Mouse (Mus musculus) cerebellum, adult 9-10 months (tissue): ENCODE measurements at regions not wholly inside any gene's neighbourhood (a gene's known extent, or its start where the extent isn't known, plus 50 kb on each side); places are given as distances from the start of the nearest gene placed in this dataset.

ENCODE experiments used
- DNase-seq: peaks from one replicate; pipeline ENCODE4 v3.0.0; 2022

DNA sequence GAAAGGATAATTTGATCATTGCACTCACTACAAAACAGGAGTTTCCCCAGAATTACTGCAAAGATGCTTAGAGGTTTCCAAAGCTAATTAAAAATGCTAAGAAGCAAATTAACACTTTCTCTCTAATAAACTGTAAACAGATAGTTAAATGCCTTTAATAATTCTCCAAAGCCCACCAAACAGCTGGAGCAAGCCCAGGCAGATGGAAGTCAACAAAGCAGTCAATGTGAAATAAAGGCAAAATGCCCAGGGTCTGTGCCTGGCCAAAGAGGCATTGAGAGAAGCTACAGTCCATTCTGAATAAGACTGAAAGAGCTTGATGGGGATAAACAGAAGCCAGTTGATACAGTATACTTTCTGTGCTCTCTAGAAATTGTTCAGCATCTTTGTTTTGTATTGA, 215.6 kb upstream of the Lrfn5 start:
- DNase-seq: peak; percentile 6

DNA sequence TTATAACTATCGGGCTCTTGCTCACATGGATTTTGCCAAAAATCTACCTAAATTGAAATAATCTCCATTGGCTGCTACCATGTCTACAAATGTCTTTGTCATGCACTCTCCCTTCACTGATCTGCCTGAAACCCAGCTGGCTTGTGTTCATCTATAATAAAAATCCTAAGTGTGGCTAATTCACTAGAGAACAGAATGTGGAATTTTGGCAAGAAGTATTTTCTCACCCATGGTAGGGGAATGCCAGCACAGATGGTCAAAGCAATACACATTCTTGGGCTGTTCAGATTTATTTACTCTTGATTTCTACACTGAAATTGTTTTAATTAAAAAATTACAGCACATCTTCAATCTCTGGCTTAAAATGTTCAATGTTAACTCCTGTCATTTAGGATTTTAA, 200.8 kb upstream of the Lrfn5 start:
- no peak for DNase-seq

DNA sequence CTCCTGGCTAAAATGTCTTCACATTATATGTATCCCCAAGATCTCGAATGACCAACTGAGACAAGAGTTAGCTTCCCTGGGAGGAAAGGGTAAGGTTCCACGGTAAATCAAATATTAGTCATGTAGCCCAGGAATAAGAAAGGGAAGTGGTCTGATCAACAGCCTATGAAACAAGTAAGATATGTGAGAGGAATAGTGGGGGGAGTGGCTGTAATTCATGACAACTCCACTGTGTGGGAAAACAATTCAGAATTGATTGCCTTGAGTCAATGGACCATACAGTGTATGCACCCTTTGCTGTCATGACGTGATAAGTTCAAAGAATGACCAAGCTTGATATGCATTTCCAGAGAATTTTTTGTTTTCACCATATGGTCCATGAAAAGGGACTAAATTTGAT, 190.8 kb upstream of the Lrfn5 start:
- DNase-seq: no peak
